Mouse (Mus musculus) bone marrow, adult 2 months (tissue): ENCODE measurements around the gene Copa.

Experiments
- CTCF ChIP-seq: fragments of 200-500 bp; IDR thresholded peaks from 2 replicates; pipeline ENCODE4 v1.5.1; 2011; ENCODE audit warnings: low read length, control low read depth; ENCODE audit not compliant: control insufficient read depth, insufficient read depth
- POLR2A ChIP-seq: fragments of 200-500 bp; IDR thresholded peaks from 2 replicates; pipeline ENCODE4 v1.6.1; 2011; ENCODE audit warnings: low read depth, mild to moderate bottlenecking, control low read depth, low read length, borderline replicate concordance; ENCODE audit not compliant: control insufficient read depth

DNA sequence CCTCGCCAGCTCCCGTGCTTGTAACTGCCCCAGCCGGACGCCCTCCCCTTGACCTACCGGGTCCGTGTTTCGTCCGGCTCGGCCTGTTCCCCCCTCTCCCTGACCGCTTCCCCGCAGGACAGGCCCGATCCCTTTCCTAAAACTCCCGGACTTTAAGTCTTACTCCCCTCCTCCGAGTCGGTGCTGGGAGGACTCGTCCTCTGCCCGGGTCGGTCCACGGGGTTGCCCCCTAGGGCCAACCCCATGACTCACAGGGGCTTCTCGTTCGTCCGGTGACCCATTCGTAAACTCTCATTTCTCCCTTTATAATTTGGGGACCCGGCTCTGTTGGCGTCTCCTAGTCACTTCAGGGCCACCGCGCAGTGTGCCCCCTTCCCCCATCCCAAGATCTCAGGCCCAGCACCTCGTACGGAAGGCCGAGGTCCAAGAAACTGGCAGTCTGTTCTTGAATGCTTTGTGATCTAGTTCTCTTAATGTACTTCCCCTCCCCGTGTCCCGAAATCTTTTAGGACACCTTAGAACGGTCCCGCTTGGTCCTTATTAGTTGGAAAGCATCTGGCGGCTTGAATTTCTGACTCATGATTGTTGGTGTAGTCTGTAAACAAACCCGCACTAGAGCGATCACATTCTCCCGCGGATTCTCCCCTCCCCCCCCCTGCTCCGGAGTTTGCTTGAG, 66.1 kb downstream of the Copa start:
- TF ChIP-seq POLR2A, result no peak
- TF ChIP-seq CTCF, result no peak
